Mouse (Mus musculus) thymus, postnatal 4 days (tissue): ENCODE measurements around the gene Gm11639.

Experiments used
- DNase-seq: peaks from one replicate; pipeline ENCODE4 v3.0.0; 2021

The Gm11639 gene

DNA sequence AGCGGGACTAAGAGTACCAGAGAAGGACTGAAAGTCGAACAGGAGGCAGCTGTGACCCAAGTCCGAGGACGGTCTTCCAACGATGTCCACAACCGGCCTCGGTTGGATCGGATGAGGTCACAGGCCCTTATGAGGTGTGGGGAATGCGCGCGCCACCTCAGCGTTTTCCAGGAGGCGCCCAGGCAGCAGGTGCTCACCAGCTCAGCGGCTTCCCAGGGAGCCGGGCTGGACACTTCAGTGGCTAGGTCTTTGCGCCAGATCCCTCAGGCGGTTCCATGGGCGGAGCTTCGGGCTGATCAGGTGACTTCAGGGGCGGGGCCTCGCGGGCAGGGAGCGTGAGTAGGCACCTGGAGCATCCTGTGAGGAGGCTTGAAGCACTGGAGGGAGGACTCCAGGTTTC lies at the start of gene Gm11639:
Gm11639 (plus strand) TSS at position 160 of the 400 bp plus-strand sequence.
- DNase-seq = peak; percentile 60

GRCm38 (mm10) chr11:104637010-104637409 lies 48.5 kb upstream of the Gm11639 start:
- DNase-seq = no peak

- DNase-seq = no peak
Observed at GRCm38 (mm10) chr11:104638006-104638405, 47.5 kb upstream of the Gm11639 start.

DNA sequence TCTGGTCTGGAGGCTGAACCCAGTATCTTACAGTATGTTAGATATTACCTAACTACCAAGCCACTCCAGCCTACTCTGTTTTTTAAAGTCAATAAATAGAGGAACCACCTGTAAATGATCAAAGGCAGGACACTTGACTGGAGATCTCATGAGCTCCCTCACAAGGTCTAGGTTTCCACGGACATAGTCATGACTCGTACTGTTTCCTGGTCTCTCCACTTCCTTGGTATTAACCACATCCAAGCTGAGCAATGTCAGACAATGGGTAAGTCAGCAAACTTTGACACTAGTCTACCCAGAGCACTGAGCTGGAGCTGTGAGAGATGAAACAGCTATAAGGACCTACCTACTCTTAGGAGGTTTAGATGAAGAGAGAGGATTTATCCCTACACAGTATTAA lies 46.6 kb upstream of the Gm11639 start:
- DNase-seq = no peak

DNA sequence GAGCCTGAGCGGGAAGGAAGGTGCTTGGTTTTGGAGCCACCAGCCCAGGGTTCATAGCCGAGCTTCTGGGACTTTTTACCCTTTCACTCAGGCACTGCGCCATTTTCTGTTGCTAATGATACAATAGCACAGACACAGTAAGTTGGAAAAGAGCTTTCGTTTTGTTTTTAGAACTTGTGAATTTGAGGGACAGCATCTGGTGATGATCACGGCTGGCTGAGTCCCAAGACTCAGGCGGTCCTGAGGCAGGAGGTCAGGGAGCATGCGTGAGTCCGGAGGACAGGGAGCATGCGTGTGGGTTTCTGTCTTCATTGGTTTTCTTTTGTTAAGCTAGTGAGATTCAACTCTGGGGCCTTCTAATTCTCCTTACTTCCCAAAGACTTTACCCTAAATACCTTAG lies 45.9 kb upstream of the Gm11639 start:
- DNase-seq = no peak

DNA sequence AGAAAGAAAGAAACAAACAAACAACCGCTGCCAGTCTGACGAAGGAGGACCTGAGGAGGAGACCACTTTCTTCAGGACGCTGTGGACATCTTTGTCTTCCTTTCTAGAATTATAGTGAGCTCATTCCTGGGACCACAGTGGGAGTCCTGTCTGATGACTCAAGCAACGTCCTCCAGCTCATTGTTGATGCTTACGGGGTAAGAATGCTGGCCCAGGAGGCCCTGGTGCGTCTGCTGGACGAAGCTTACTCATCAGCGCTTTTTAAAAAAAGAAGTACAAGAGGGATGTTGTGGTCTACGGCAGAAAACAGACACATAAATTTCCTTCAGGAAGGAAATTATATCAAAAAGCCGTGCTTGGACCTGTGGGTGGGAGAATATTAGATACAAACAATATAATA lies 44.6 kb upstream of the Gm11639 start:
- DNase-seq = no peak

GRCm38 (mm10) chr11:104643236-104643635 lies 42.3 kb upstream of the Gm11639 start:
- no peak for DNase-seq

- no peak for DNase-seq
Observed at GRCm38 (mm10) chr11:104645402-104645801, 40.1 kb upstream of the Gm11639 start.

DNA sequence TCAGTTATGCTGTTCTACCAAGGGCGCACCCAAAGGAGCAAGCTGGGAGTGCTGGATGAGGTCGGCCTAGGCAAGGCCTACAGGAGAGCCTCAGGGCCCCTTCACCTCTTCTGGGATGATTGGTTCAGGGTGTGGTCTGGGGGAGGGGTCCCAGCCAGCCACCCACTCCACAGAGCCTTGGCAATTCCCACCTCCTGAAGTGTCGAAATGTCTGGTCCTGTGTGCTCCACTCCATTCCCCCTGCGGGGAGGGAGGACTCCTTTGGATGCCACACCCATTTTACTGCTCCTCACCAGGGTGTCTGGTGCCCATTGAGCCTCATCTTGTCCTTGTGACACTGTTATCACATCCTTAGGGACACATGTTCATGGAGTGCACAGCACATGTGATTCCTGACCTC lies 39.3 kb upstream of the Gm11639 start:
- no peak for DNase-seq

DNA sequence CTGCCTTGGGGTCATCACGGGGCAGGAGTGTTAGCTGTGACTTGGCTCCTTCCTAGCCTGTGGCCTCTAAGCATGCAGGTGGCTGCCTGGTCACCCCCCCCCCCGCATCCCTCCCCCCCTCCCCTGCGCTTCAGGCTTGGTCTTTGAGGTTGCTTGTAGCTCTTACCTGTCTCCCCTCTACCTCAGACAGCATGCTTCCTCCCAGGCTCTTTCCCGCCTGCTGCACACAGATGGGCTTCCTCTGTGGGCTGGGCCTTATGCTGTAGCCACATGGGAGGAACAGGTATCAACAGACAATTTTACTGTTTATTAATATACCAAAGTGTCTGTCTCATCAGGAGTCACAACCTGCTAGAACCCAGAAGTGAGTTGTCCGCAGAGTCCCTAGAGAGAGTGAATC lies 38.9 kb upstream of the Gm11639 start:
- DNase-seq = no peak

DNA sequence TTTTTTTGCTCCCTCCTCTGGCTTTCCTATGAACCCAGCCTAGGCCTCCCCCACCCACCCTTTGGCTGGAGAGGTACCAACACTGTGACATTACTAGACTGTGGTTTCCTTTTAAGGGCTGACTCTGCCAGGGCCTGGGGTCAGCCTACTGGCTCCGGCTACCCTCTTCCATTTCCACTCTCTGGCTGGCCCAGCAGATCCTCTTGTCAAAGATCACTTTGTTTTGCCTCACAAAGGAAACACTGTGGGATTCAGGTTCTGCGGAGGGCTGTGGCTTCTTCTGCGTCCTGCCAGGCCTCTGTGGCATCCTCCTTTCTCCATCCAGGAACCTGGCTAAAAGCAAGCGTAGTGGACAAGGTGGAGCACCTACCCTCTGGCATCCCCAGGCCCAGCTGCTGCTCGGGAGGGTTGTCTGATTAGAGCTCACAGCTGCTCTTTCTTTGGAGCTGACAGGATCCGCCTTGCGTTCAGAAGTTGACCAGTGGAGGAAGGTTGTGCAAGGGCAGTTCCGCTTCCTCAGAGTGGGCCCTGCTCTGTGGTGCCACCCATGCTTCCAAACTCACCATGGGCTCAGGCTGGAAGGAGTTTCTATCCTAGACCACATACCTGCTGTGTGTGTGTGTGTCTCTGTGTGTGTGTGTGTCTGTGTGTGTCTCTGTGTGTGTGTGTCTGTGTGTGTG lies 38.2 kb upstream of the Gm11639 start:
- DNase-seq = no peak

DNA sequence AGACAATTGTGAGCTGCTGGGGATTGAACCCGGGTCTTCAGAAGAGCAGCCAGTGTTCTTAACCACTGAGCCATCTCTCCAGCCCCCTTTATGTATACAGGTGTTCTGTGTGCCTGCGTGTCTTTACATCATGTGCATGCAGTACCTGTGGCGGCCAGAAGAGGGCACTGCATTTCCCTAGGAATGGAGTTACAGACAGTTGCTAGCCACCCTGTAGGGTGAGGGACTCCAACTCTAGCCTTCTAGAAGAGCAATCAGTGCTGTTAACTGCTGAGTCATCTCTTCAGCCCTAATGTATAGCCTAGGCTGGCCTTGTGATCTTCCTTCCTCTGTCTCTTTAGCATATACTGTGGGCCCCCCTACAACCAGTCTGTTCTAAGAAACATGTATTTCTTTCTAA lies 36.9 kb upstream of the Gm11639 start:
- DNase-seq = peak; percentile 86

DNA sequence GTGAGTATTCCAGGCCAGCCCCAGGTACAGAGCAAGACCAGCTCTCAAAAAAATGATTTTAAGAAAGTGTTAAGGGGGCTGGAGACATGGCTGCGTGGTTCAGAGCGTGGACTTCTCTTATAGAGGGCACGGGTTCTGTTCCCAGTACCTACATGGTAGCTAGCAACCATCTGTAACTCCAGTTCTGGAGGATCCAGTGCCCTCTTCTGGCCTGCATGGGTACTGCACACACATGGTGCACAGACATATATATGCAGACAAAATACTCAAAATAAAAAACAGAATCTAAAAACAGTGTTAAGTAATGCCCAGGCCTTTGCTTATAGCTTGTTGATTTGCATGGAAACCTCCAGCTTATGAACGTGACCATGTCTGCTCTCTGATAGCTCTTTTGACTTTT lies 24.9 kb upstream of the Gm11639 start:
- DNase-seq = peak; percentile 59

GRCm38 (mm10) chr11:104661106-104661505 lies 24.4 kb upstream of the Gm11639 start:
- peak; percentile 53 for DNase-seq

- peak; percentile 58 for DNase-seq
Observed at GRCm38 (mm10) chr11:104661531-104662205, 23.8 kb upstream of the Gm11639 start.

DNA sequence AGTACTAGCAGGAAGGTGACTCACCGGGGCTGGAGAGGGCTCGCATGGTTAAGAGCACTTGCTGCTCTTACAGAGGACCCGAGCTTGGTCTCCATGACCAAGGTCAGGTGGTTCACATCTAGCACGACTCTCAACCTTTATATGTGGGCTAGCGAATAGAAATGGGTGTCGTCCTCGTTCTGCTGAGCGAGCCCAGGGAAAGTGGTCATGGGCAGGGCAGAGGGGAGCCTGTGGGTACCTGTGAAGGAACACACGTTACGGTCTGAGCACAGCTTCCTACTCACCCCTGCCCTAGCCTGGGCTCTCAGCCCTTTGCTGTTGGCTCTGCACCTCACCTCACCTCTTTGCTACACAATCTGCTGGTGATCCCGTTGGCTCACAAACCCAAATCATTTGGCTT lies 22.9 kb upstream of the Gm11639 start:
- peak; percentile 18 for DNase-seq

DNA sequence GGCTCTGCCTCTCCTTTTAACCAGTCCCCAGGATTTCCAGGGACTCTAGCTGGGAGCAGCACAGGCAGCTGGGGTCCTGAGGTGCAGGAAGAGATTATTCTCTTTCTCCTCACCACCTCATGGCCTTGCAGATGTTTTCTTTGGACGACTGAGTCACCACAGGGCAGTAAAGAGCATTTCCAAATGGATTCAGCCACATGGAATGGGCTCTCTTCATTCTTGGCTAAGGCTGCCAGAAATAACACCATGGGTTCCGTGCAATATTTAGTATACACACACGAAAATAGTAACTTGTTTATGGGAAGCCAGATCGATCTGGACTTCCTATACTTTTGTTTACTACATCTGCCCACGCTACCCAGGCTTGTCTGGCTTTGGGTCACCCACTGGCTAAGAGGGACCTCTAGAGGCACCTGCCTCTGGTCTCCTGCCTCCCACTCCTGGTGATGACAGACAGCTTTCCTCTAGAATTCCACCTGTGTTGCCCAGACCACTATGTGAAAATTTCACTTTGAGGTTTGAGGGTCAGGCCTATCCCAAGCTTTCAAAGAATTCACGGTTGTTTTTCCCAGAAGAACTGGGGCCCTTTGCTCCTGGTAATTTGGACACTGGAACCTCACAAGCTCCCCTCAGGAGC lies 22.1 kb upstream of the Gm11639 start:
- no peak for DNase-seq

GRCm38 (mm10) chr11:104663878-104664261 lies 21.6 kb upstream of the Gm11639 start:
- DNase-seq = peak; percentile 22

- DNase-seq = no peak
Observed at GRCm38 (mm10) chr11:104664441-104664840, 21.1 kb upstream of the Gm11639 start.

- peak; percentile 60 for DNase-seq
Observed at GRCm38 (mm10) chr11:104667399-104667798, 18.1 kb upstream of the Gm11639 start.

DNA sequence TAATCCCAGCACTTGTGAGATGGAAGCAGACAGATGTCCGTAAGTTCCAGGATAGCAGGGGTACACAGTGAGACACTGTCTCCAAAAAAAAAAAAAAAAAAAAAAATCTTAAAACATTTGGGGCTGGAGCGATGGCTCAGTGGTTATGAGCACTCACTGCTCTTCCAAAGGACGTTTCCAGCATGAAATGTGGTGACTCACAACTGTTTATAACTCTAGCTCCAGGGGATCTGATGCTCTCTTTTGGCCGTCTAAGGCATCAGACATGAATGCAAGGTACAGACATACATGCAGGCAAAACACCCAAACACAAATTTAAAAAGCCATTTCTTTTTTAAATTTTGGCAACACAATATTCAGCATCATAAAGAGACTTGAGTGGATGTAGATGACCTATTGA lies 12.1 kb upstream of the Gm11639 start:
- no peak for DNase-seq

GRCm38 (mm10) chr11:104674768-104675167 lies 10.7 kb upstream of the Gm11639 start:
- DNase-seq = no peak

- DNase-seq = no peak
Observed at GRCm38 (mm10) chr11:104693235-104693634, 7.7 kb downstream of the Gm11639 start.

GRCm38 (mm10) chr11:104704097-104704496 lies 18.6 kb downstream of the Gm11639 start:
- no peak for DNase-seq
